Mouse (Mus musculus) MN1 (cell line): ENCODE measurements at regions not wholly inside any gene's neighbourhood (a gene's known extent, or its start where the extent isn't known, plus 50 kb on each side); places are given as distances from the start of the nearest gene placed in this dataset.

Experiments
- DNase-seq: peaks from one replicate; pipeline ENCODE4 v3.0.0-alpha.2; 2016; ENCODE audit warnings: low spot score

- DNase-seq = no peak
These were observed 73.0 kb upstream of the Nrn1 start for GRCm38 (mm10) chr13:36807961-36808360.

- peak; percentile 16 for DNase-seq
These were observed 54.4 kb upstream of the Nrn1 start for GRCm38 (mm10) chr13:36789360-36789759.
